Mouse (Mus musculus): ENCODE results near the gene Psmd8. TPM values are rescaled to one million over a fixed set of nuclear protein-coding genes. Genes with fewer than 3 reads are reported as not detected.
"Not testable (repeated sequence)": the region's sequence is repeated elsewhere in the genome, so short reads cannot be mapped to it uniquely, and the experiment has no call there.

Psmd8 gene
- 100 to 1,000 TPM; 202 to 256 TPM for total RNA-seq (2021)
- long read RNA-seq, experiment 1, transcript Psmd8-202 (7 exons, 1,391 nt): major isoform, 328 of 363 reads
- long read RNA-seq, experiment 1, partial matches to known transcripts: 9 of 363 reads
- long read RNA-seq, experiment 1, other reads (novel, unspliced or antisense): 26 of 363 reads
- long read RNA-seq, experiment 2, transcript Psmd8-202 (7 exons, 1,391 nt): major isoform, 341 of 378 reads
- long read RNA-seq, experiment 2, partial matches to known transcripts: 6 of 378 reads
- long read RNA-seq, experiment 2, other reads (novel, unspliced or antisense): 30 of 378 reads

GRCm38 (mm10) chr7:29180077-29180853, at the start of gene Psmd8:
TSS of gene Psmd8 (minus strand) at chr7:29180701.
- peak; percentile 97 for DNase-seq (ENCODE audit: low spot score)

GRCm38 (mm10) chr7:29228202-29228601, 47.7 kb upstream of the Psmd8 start:
- DNase-seq (ENCODE audit: low spot score): no peak

GRCm38 (mm10) chr7:29225520-29225919, 45.0 kb upstream of the Psmd8 start:
- no peak for DNase-seq (ENCODE audit: low spot score)

GRCm38 (mm10) chr7:29224756-29225394, 44.4 kb upstream of the Psmd8 start:
- no peak for DNase-seq (ENCODE audit: low spot score)

- no peak for DNase-seq (ENCODE audit: low spot score)
Observed at GRCm38 (mm10) chr7:29214846-29215245, 34.3 kb upstream of the Psmd8 start.

- no peak for DNase-seq (ENCODE audit: low spot score)
Observed at GRCm38 (mm10) chr7:29214236-29214635, 33.7 kb upstream of the Psmd8 start.

GRCm38 (mm10) chr7:29213675-29214082, 33.2 kb upstream of the Psmd8 start, which contains the start of gene Catsperg1:
TSS of gene Catsperg1 (minus strand) at chr7:29214035.
- DNase-seq (ENCODE audit: low spot score): no peak

GRCm38 (mm10) chr7:29212775-29213560, 32.5 kb upstream of the Psmd8 start:
- DNase-seq (ENCODE audit: low spot score): not testable (repeated sequence)

GRCm38 (mm10) chr7:29212199-29212765, 31.8 kb upstream of the Psmd8 start:
- DNase-seq (ENCODE audit: low spot score): no peak

GRCm38 (mm10) chr7:29211415-29212198, 31.1 kb upstream of the Psmd8 start:
- DNase-seq (ENCODE audit: low spot score): peak; percentile 93

GRCm38 (mm10) chr7:29211013-29211412, 30.5 kb upstream of the Psmd8 start:
- peak; percentile 64 for DNase-seq (ENCODE audit: low spot score)

- DNase-seq (ENCODE audit: low spot score): no peak
Observed at GRCm38 (mm10) chr7:29202577-29202976, 22.1 kb upstream of the Psmd8 start.

GRCm38 (mm10) chr7:29194230-29194629, 13.7 kb upstream of the Psmd8 start:
- DNase-seq (ENCODE audit: low spot score): not testable (repeated sequence)

GRCm38 (mm10) chr7:29181323-29181722, 822 bp upstream of the Psmd8 start:
- not testable (repeated sequence) for DNase-seq (ENCODE audit: low spot score)

- no peak for DNase-seq (ENCODE audit: low spot score)
Observed at GRCm38 (mm10) chr7:29180854-29181236, 344 bp upstream of the Psmd8 start.

- DNase-seq (ENCODE audit: low spot score): peak; percentile 64
Observed at GRCm38 (mm10) chr7:29179323-29179722, 1.2 kb downstream of the Psmd8 start.

GRCm38 (mm10) chr7:29178106-29178505, 2.4 kb downstream of the Psmd8 start:
- DNase-seq (ENCODE audit: low spot score): no peak

- DNase-seq (ENCODE audit: low spot score): no peak
Observed at GRCm38 (mm10) chr7:29172390-29173016, 8.0 kb downstream of the Psmd8 start.

- no peak for DNase-seq (ENCODE audit: low spot score)
Observed at GRCm38 (mm10) chr7:29171562-29172097, 8.9 kb downstream of the Psmd8 start.
